Mouse (Mus musculus): ENCODE data around the gene Chmp4b. TPM values are rescaled to one million over a fixed set of nuclear protein-coding genes. Genes with fewer than 3 reads are reported as not detected.

Gene Chmp4b
- total RNA-seq (2021), result 100 to 1,000 TPM; 220 to 259 TPM
- long read RNA-seq, experiment 1, transcript Chmp4b-201 (5 exons, 1,616 nt), result major isoform, 89 of 113 reads
- long read RNA-seq, experiment 1, partial matches to known transcripts, result 4 of 113 reads
- long read RNA-seq, experiment 1, other reads (novel, unspliced or antisense), result 20 of 113 reads
- long read RNA-seq, experiment 2, transcript Chmp4b-201 (5 exons, 1,616 nt), result major isoform, 31 of 42 reads
- long read RNA-seq, experiment 2, partial matches to known transcripts, result 0 of 42 reads
- long read RNA-seq, experiment 2, other reads (novel, unspliced or antisense), result 11 of 42 reads

DNA sequence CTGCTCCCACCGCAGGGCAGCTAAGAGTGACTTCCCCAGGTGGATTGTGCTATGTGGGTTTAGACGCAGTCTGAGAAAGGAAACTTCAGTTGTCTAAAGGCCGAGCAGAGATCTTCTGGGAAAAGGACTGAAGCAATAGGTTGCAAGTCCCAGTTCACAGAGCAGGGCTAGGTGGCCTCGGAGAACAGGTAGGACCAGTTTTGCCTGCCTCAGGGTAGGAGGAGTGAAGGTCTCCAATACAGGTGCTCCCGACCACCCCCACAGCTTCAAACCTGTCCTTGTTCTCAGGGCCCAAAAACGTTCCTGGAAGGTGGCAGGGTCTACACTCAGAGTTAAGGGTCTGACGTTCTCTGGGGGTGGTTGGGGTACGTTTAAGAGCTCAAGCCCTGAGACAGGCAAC is at the start of gene Chmp4b:
Gene Chmp4b (plus strand): TSS at position 343 of the 400 bp plus-strand sequence.
- DNase-seq, result no peak

DNA sequence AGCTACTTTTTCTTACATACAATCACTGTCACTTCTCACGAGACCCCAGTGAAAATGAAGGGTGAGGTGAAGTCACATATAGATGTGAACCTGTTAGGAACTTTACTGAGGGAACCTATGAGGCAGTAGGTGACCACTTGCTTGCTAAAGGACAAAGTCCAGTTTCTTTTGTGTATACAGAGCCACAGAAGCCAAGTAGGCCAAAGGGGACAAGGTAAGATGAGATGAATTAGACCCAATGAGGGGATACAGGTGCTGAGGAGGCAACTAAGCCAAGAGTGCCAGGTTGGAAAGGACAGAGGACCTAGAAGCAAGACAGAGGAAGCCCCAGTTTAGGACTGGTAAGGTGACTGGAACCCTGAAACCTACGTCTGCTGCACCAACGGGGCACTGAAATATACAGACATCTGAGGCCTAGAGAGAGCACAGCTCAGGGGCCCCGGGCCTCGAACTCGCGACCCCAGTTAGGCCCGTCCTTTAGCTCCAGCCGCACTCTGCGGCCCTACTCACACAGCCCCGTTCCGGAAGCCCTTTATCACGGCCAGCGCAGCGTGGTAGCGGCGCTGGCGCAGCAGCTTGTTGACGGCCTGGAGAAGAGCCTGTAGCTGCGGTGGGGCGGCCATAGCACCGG is 48.4 kb upstream of the Chmp4b start:
- DNase-seq, result no peak

DNA sequence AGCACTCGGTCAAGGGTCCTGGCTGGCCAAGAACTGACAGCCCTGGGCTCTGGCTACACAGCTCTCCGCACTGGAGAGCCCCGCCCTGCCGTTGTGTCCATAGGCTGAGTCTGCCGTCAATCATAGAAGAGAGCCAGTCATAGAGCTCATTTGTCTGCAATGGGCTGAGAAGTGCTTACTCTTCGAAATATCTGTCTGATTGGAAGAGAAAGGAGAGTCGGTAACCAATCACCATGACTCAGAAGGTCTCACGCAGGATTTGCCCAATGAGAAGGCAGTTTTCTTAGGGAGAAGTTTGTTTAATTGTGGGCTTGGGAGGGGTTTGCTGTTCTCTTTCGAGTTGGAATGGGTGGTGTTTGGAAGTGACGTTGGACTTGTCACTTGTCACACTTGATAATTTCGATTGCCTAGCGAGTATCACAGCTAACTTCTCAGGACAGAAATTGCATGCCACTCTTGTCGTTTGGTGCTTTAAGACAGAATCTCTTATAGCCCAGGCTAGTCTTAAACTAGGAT is 47.8 kb upstream of the Chmp4b start, which contains the start of gene Pxmp4:
Gene Pxmp4 (minus strand): TSS at position 71 of the 516 bp plus-strand sequence.
- peak; percentile 97 to 99 for DNase-seq

DNA sequence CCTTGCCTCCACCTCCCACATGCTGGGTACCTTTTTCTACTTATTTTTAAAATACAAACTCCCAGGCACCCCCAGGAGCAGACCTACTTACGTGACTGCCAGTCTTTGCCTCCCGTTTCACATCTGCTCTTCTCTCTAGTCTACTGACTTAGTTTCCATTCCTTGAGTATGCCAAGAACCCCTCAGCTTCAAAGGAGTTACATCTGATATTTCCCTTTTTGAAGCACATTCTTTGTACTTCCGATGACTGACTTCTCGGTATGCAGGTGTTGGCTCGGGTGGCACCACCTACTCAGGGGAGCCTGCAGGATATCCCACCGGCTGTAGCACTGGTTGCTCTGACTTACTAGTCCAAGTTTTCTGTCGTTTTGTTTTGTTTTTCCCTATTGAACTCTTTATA is 47.3 kb upstream of the Chmp4b start:
- DNase-seq, result no peak

DNA sequence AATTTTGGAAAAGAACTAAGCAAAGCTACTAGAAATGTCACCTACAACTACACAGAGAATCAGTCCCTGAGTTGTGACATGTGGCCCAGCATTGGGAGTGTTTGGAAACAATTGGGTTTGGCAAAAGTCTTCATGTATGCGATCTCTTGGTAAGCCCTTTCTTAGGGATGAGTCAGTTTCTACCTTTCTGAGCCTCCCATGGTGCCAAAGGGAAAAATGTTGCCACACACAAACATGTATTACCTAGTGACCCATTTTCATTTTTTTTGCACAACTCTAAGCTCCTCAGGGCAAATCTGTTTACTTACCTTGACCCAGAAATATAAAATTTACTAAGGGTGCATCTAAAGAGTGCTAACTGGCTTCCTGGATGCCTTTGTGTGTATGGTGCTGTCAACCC is 44.5 kb upstream of the Chmp4b start:
- no peak for DNase-seq

DNA sequence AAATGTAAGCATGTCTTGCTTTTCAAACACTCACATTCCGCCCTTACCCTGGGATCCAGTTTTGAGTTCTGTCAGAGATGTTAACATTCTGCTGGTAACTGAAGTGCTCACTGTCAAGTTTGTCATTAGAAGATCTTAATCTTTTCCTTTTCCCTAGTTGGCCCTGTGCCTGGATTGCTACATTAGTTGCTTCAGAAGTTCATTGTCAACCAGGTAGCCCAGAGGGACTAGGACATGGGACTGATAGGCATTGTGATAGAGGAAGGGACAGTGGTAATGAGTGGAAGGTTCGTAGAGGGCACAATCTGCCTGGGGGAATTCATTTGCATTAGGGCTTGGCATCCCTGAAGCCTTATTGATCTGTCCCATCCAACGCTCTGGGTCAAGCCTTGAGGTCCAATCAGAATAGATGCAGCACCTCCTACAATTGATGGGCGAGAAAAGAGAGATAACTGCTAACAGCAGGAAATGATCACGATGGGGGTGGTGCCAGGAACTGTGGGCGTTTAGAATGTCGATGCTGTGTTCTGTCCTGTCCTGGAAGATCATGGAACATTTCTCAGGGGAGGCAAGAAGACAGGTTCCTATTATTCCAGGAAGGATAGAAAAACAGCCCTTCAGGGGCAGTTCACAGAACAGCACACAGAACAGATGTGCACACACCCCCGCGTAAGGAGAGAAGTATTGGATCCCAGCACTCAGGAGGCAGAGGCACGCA is 42.3 kb upstream of the Chmp4b start:
- DNase-seq, result no peak

DNA sequence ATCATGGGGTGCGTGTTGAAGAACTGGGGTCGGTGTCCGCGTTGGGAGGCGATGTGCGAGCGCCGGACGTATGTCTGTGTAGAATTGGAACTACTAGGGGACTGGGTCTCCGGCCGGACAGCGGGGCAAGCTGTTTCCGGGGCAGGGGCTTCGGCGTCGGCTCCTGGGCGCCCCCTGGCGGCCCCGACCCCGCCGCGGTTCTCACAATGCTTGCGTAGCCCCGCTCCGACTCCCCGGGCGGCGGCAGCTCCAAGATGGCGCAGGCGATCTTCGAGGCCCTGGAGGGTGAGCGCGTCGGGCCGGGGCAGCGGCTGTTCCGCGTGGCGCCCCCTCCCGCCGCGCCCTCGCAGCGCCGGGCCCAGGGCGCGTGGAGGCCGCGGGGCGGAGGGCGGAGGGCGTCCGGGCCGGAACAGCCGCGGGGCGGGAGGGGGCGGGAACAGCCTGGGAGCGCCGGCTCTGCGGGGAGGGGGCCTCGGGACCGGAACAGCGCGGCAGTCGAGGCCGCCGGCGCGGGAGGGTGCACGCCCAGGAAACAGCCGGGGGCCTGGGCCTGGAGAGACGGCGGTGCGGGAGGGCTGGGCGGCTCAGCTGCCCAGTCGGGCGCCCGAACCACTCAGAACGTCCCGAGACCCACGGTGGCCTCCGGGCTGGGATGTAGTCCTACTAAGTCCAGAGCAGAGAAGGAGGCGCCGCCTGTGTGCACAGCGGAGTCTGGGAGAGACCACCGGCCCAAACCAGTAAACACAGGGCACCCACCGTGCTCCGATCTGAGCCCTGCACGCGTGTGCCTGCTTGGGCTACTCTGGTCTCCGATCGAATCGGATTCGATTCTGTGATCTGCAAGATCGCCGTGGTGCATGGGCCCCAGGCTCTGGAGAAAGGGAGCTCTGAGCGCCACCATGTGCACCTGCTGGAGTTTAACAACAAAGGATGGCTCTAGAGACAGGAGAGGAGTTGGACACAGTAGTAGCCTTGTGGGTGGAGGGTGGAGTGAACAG is 38.1 kb upstream of the Chmp4b start, which contains the start of the genes Zfp341 and 4930519P11Rik:
Gene Zfp341 (plus strand): TSS at position 180 of the 998 bp plus-strand sequence.
Gene 4930519P11Rik (minus strand): TSS at position 320 of the 998 bp plus-strand sequence.
- peak; percentile 91 to 95 for DNase-seq

DNA sequence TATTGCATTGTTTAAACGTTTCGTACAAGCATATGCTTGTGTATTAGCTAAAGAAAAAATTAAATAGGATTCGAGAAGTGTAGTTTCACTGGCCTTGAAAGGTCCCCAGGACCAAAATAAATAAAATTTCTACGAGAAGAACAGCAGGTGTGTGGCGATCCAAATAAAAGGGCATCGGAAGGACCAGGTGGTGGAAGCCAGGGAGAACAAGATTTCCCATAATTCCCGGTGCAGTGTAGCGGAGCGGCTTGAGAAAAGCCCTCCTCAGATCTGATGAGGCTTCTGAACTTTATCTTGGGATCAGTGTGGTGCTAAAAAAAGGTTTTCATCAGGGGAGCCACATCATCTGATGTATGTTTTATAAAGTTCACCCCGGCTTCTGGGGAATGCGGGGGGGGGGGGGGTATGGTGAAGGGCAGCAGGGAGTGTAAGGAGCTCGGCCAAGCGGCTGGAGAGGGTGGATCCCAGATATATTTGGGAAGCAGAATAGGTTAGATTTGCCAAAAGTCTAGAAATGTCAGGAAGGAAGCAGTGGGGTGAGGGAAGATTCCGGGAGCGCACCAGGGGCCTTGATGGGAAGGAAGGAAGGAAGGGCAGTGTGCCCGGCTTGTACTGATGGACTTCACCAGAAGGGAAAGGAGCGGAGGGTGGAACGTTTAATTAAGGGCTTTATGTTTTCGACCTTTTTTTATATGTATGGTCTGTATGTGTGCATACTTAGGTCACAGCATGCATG is 36.5 kb upstream of the Chmp4b start:
- DNase-seq, result peak in 1 of 2 experiments; percentile 26

DNA sequence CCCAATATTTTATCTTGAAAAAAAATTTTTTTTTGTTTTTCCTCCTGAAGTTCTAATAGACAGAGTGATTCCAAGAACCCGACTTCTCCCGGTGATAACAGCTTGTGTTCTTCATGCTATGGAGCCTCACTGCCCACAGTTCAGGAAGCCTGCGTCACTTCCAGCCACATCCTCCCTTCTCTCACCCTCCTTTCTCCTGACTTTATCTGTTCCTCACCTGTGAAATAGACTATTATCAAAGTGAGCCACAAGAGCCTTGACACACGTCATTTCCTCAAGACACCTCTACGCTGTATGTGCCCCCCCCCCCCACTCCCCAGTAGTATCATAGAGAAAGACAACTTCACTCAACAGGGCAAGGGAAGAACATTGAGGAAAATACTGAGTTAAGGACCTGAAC is 35.8 kb upstream of the Chmp4b start:
- no peak for DNase-seq

DNA sequence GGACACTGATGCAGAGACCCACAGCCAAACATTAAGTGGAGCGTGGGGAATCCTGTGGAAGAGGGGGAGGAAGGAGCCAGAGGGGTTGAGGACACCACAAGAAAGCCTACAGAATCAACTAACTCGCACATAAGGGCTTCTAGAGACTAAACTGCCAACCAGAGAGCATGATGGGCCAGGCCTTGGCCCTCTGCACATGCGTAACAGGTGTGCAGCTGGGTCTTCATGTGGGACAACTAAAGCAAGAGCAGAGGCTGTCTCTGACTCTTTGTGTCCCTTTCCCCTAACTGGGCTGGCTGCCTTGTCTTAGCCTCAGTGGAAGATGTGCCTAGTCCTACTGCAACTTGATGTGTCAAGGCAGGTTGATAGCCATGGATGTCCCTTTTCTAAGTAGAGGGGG is 34.4 kb upstream of the Chmp4b start:
- no peak for DNase-seq

DNA sequence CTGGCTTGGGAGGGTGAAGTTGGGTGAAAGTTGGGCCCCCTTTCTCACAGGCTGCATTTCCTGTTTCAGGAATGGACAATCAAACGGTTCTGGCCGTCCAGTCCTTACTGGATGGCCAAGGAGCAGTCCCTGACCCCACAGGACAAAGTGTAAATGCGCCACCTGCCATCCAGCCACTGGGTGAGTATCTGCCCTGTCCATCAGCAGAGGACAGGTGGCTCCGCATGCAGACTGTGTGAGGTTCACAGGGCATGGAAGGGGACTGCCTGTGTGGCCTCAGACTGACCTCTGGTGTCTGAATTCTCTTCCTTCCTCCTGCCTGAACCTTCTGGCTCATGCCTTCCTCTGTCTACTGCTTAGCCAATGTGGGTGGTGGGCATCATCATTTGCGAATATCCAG is 29.8 kb upstream of the Chmp4b start:
- DNase-seq, result no peak

DNA sequence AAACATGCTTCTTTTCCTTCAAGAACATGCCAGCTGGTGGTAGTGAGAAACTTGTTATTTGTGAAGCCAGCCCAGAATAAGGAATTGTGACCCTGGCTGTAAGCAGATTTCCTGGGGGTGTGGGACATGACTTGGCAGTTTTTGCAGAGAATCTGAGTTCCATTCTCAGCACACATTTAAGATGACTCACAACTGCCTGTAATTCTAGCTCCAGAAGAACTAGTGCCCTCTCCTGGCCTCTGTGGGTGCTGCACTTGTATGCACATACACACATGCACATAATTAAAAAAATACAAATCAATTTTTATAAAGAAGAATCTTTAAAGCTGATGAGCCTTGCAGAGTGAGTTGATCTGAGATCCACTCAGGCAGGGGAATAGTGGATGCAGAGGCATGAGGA is 27.4 kb upstream of the Chmp4b start:
- DNase-seq, result no peak

DNA sequence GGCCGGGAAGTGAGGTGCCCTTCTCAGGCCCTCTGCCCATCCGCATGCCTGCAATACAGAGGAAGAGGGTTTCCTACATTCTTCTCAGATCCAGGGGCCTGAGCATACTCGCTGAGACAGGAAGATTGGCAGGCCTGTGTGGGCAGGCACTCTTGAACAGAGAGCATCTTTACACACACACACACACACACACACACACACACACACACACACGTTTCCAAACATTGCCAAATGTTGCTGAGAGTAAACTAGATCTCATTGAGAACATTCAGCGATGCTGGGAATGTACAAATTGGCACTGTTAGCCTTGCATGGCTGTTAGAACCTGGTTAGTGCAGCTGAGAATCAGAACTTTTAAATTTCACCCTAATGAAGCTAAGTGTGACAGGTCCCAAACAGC is 21.0 kb upstream of the Chmp4b start:
- DNase-seq, result no peak

DNA sequence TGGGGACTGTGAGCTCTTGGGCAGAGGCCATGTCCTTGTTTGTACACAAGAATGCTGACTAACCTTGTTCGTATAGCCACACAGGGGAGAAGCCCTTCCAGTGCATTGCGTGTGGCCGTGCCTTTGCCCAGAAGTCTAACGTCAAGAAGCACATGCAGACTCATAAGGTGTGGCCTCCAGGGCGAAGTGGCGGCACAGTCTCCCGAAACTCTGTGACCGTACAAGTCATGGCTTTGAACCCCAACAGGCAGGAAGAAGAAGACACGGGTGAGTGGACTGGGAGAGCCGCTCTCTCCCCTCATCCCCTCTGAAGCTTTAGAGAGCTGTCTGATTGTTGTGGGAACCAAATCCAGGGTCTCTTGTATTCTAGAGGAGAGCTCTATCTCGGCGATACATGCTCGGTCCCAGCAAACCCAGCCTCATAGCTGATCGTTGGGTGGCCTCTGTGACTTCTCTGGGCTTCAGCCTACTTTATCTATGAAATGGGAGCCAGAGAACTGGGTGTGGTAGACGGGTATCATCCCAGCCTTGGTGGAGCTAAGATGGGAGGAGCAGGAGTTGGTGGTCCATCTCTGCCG is 19.2 kb upstream of the Chmp4b start:
- DNase-seq, result no peak

DNA sequence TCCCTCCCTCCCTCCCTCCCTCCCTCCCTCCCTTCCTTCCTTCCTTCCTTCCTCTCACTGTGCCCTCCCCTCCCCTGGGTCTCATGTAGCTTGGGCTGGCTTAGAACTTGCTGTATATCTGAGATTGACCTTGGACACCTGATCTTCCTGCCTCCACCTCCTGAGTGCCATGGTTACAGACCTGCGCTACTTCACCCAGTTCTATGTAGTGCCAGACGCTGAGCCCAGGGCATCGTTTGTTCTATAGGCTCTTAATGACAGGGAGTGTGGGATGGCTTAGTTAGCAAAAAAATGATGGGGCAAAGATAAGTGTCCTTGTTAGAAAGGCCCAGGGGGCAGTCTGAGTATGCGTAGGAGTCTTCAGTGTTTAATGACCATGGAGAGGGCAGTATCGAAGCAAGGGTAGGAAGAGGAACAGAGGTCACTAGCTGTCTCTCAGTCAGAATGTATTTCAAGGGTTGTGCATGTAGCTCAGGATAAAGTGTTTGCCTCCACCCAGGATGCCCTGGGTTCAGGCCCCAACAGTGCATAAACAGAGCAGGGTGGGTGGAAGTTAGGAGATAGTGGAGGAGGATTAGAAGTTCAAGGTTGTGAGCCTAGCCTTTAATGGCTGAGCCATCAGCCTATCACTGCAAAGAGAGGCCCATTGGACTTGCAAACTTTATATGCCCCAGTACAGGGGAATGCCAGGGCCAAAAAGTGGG is 18.3 kb upstream of the Chmp4b start:
- no peak for DNase-seq

DNA sequence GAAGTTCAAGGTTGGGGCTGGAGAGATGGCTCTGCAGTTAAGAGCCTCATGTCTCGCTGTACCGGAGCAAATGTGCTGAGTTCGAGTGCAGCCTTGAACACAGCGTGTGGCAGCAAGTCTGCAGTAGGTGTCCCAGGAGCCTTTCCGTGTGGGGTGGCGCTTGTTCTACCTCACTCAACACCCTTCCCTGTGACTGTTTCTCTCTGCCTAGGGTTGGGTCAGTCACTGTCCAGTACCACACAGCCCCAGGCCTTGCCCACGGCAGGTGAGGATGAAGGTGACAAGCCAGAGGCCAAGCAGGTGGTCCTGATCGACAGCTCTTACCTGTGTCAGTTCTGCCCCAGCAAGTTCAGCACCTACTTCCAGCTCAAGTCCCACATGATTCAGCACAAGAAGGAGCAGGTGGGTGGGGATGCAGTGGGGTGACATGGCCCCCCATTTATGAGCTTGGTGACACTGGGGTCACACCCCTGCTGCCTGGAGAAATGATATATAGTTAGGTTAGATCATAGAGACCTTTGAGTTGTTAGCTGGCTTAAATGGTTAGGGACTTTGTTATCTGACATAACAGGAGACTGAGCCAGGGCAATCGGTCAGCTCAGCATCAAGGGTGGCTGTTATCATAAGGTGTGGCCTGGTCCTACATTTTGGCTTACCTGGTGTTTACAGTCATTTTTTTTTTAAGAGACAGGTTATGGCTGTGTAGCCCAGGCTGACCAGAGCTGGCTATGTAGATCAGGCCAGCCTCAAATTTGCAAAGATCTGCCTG is 17.4 kb upstream of the Chmp4b start:
- DNase-seq, result no peak

DNA sequence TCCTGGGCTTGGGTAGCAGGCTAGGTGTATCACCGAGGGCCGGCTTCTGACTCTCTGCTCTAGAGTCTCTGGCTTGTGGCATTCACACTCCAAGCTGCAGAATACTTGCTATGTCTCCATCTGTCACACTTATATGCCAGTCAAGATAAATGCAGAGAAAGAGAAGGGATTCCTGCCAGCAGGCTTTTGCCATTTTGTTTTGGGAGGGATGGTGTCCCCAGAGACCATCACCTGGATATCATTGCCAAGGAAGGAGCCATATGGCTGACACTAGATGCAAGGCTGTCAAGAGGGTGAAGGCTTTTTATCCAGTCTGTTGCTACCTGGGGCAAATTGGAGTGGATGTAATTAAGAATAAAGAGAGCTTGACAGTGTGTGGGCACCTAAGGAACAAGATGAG is 15.7 kb upstream of the Chmp4b start:
- DNase-seq, result no peak

DNA sequence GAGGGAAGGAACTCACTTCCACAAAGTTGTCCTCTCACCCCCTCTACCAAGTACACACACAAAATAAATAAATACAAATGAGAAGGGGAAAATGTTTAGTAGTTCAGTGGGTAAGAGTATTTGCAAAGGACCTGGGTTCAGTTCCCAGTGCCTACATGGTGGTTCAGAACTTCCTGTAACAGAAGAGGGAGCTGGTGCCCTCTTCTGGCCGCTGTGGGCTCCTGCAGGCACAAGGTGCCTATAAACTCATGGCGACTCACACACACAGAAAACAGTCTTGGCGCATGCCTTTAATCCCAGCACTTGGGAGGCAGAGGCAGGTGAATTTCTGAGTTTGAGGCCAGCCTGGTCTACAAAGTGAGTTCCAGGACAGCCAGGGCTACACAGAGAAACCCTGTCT is 13.0 kb upstream of the Chmp4b start:
- no peak for DNase-seq

DNA sequence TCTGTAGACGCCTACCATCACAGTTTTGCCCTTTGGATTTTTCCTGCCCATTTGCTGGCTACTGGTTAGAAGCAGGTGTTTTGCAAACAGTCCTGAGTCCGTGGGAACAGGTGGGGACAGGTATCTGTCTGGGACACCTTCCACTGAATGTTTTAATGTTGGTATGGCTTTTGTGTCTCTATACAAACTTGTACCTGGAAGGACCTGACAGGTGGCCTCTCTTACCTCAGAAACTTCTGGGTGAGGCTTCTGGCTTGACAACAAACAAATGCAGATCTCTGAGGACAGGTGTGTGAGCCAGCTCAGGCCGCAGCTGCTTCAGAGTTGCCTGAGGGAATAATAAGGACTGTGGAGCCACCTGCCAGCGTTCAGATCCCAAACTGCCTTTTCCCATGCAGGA is 12.4 kb upstream of the Chmp4b start:
- DNase-seq, result no peak
